Mouse (Mus musculus) lung, postnatal 0 days (tissue): ENCODE results near the gene Tmem203.

Experiments used
- CTCF ChIP-seq: IDR thresholded peaks from 2 replicates; pipeline ENCODE4 v1.5.1; 2016; ENCODE audit warnings: antibody characterized with exemption, mild to moderate bottlenecking
- EP300 ChIP-seq: IDR thresholded peaks from 2 replicates; pipeline ENCODE4 v1.6.1; 2016; ENCODE audit warnings: antibody characterized with exemption, mild to moderate bottlenecking, control low read depth

GRCm38 (mm10) chr2:25227406-25227805, 27.8 kb upstream of the Tmem203 start:
- TF ChIP-seq CTCF (no peak), EP300 (no peak)
